Mouse (Mus musculus): ENCODE measurements around the gene Snrnp35.

DNA sequence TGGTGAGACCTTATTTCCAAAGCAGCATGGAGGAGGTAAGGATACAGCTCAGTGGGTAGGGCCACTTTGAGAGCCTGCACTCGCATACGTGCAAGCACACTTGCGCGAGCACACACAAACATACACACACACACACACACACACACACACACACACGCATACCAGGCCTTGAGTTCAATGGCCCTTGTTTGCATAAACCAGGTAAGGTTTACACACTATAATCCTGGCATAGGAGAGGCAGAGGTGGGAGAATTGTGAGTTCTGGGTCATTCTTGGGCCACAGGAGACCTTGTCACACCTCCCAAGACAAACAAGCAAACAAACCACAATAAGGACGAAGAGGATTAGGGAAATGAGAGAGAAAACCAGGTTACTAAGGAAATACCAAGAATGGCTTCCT is 26.3 kb downstream of the Snrnp35 start:
- TF ChIP-seq GATA1 (IDR thresholded peaks at IDR 0.05; ENCODE audit: low read length) (no peak), TAL1 (IDR thresholded peaks at IDR 0.05; ENCODE audit: low read length) (no peak)

Measured in erythroblast, embryonic 14.5 days (primary cell).